Mouse (Mus musculus): ENCODE data around the gene Rfx8.

GRCm38 (mm10) chr1:39740002-39740401, 19.2 kb upstream of the Rfx8 start:
- TF ChIP-seq POLR2A (IDR thresholded peaks at IDR 0.05; ENCODE audit: low read depth, low read length) (no peak), RCOR1 (conservative IDR thresholded peaks at IDR 0.05; ENCODE audit: low read depth, low read length) (no peak), MYC (IDR thresholded peaks at IDR 0.05; ENCODE audit: low read depth, low read length) (no peak), USF1 (IDR thresholded peaks at IDR 0.05; ENCODE audit: low read depth, low read length) (no peak), ZKSCAN1 (IDR thresholded peaks at IDR 0.05; ENCODE audit: borderline replicate concordance, low read depth, low read length) (no peak), SMC3 (IDR thresholded peaks at IDR 0.05; ENCODE audit: low read depth, low read length) (no peak)
